Mouse (Mus musculus): ENCODE measurements around the gene Mrtfb. TPM values are rescaled to one million over a fixed set of nuclear protein-coding genes. Genes with fewer than 3 reads are reported as not detected.
A peak's percentile ranks its signal among the peaks of the same experiment; 100 is the strongest.

Mrtfb gene
- polyA plus RNA-seq, 1 experiment, result 67.5 TPM

DNA sequence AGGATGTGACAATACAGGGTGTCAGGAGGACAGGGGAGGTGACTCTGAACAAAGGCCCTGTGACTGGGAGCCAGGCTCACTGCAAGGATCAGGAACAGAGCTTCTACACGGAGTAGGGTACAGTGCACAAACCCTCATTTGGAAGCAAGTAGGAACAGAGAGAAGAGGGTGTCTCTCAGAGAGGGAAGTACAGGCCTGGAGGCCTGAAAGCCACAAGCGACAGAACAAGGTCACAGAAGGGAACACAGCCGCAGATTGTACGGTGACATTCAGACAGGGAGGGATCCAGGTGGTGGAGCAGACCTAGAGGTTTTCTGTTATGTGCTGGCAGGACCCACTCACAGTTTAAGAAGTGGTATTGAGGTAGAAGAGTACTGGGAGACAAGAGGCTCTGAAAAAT, 17.2 kb upstream of the Mrtfb start:
- Histone ChIP-seq H3K4me3 (ENCODE audit: insufficient read depth, low read length) (no peak overlapping the region), H3K27ac (ENCODE audit: insufficient read depth, low read length) (no peak overlapping the region)
- no peak for TF ChIP-seq POLR2A (IDR thresholded peaks at IDR 0.05; ENCODE audit: extremely low read depth, insufficient read depth, low read length)

DNA sequence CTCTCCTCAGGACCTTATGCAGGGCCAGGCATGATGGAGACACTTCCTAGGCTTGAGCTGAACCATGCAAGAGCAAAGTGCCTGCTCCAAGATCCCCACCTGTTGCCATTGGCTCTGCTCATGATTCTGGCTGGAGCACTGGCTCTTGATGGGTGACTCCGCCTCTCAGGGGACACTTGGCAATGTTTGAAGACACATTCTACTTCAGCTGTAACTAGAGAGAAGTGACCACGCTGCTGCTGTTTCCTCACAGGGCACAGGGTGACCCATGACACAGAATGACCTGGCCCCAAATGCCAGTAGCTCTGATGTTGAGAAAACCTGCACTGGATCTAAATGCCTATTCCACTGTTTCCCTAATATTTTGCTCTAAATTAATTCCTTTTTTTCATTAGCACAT, 16.7 kb upstream of the Mrtfb start:
- no peak overlapping the region for H3K27ac ChIP-seq (ENCODE audit: insufficient read depth, low read length)
- no peak for TF ChIP-seq CTCF (IDR thresholded peaks at IDR 0.05; ENCODE audit: extremely low read depth, insufficient read depth, low read length)
- no peaks in the 10 kb centered on the region for H3K4me1 ChIP-seq (ENCODE audit: control insufficient read depth, insufficient read depth, low read length)
- H3K4me3 ChIP-seq (ENCODE audit: insufficient read depth, low read length), result no peak overlapping the region

More for the DNA sequence above, 17.2 kb upstream of the Mrtfb start:
- no peaks in the 10 kb centered on the region for H3K4me1 ChIP-seq (ENCODE audit: control insufficient read depth, insufficient read depth, low read length)

DNA sequence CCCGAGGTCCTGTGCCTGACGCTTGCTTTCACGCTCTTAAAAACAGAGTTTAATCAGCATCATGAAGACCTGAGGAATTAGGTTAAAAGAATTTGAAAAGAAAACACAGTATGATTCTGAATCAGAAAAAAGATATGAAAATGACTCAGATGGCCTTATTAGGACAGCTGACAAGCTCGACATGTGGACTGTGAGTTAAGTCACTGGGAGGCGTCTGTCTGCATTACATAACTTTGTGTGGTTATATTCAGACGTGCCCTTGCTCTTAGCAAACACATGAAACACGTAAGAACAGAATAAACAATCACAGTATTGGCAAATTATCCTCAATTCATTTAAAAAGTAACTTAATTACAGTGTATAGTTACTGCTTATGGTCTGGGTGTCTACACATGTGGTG, 16.0 kb upstream of the Mrtfb start:
- TF ChIP-seq POLR2A (IDR thresholded peaks at IDR 0.05; ENCODE audit: extremely low read depth, insufficient read depth, low read length) (no peak), CTCF (IDR thresholded peaks at IDR 0.05; ENCODE audit: extremely low read depth, insufficient read depth, low read length) (no peak)
- no peak overlapping the region for H3K27ac ChIP-seq (ENCODE audit: insufficient read depth, low read length)
- no peaks in the 10 kb centered on the region for H3K4me1 ChIP-seq (ENCODE audit: control insufficient read depth, insufficient read depth, low read length)
- no peak overlapping the region for H3K4me3 ChIP-seq (ENCODE audit: insufficient read depth, low read length)

DNA sequence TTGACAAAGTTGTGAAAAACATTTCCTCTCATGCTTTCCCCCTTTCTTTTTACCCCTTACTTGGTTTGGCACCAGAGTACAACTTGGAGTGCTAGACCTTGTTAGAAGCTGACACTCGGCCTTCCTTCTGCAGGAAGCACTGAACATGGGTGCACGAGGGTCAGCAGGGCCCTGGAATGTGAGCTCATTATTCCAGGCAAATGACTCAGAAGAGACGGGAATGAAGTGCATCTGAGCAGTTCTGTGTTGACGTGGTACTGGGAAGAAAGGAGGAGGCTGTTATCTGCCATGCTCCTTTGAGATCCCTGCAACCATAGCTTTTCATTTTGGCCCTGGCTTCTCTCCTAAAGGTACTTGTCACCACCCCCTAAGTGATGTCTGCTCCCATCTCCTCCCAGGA, 10.6 kb upstream of the Mrtfb start:
- H3K4me1 ChIP-seq (ENCODE audit: control insufficient read depth, insufficient read depth, low read length), result no peaks in the 10 kb centered on the region
- TF ChIP-seq POLR2A (IDR thresholded peaks at IDR 0.05; ENCODE audit: extremely low read depth, insufficient read depth, low read length), result no peak
- no peak for TF ChIP-seq CTCF (IDR thresholded peaks at IDR 0.05; ENCODE audit: extremely low read depth, insufficient read depth, low read length)
- no peak overlapping the region for H3K4me3 ChIP-seq (ENCODE audit: insufficient read depth, low read length)
- H3K27ac ChIP-seq (ENCODE audit: insufficient read depth, low read length), result no peak overlapping the region

DNA sequence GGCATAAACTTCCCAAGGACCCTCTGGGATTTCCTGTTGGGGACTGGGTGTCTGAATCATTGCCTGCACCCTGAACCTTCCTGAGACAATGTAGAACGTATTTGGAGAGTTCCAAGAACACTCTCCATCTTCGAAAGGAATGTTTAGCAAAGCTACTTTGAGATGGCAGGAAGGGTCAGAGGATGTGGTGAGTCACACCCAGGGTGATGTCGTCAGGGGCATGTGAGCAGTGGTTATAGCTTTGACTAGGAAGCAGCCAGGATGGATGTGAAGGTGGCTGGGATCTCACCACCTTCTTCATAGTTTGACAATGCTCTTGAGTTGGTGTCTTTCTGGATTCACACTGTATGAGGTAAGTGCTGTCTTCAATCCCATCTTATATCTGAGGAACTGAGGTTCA, 9.4 kb upstream of the Mrtfb start:
- H3K4me1 ChIP-seq (ENCODE audit: control insufficient read depth, insufficient read depth, low read length), result no peaks in the 10 kb centered on the region
- H3K4me3 ChIP-seq (ENCODE audit: insufficient read depth, low read length), result no peak overlapping the region
- TF ChIP-seq POLR2A (IDR thresholded peaks at IDR 0.05; ENCODE audit: extremely low read depth, insufficient read depth, low read length), result no peak
- no peak for TF ChIP-seq CTCF (IDR thresholded peaks at IDR 0.05; ENCODE audit: extremely low read depth, insufficient read depth, low read length)
- no peak overlapping the region for H3K27ac ChIP-seq (ENCODE audit: insufficient read depth, low read length)

DNA sequence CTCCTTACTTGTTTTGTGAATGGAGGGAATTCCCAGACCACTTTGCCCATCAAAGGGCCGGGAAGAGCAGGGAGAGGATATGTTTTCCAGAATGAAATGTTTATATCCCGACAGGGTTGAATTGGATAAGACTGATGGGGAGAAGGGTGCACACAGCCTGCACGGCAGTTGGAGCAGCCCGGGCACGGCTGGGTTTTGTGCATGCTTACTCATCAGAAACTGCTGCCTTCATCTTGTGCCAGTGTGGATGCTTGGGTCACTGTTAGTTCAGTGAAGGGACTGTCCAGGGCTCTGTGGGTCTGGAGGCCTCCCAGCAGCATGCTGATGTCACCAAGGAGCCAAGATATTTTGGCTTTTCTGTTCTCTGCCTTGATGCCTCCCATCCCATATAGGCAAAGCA, 6.2 kb upstream of the Mrtfb start:
- Histone ChIP-seq H3K4me1 (ENCODE audit: control insufficient read depth, insufficient read depth, low read length) (no peaks in the 10 kb centered on the region), H3K4me3 (ENCODE audit: insufficient read depth, low read length) (no peak overlapping the region), H3K27ac (ENCODE audit: insufficient read depth, low read length) (no peak overlapping the region)
- TF ChIP-seq POLR2A (IDR thresholded peaks at IDR 0.05; ENCODE audit: extremely low read depth, insufficient read depth, low read length), result no peak
- TF ChIP-seq CTCF (IDR thresholded peaks at IDR 0.05; ENCODE audit: extremely low read depth, insufficient read depth, low read length), result no peak

DNA sequence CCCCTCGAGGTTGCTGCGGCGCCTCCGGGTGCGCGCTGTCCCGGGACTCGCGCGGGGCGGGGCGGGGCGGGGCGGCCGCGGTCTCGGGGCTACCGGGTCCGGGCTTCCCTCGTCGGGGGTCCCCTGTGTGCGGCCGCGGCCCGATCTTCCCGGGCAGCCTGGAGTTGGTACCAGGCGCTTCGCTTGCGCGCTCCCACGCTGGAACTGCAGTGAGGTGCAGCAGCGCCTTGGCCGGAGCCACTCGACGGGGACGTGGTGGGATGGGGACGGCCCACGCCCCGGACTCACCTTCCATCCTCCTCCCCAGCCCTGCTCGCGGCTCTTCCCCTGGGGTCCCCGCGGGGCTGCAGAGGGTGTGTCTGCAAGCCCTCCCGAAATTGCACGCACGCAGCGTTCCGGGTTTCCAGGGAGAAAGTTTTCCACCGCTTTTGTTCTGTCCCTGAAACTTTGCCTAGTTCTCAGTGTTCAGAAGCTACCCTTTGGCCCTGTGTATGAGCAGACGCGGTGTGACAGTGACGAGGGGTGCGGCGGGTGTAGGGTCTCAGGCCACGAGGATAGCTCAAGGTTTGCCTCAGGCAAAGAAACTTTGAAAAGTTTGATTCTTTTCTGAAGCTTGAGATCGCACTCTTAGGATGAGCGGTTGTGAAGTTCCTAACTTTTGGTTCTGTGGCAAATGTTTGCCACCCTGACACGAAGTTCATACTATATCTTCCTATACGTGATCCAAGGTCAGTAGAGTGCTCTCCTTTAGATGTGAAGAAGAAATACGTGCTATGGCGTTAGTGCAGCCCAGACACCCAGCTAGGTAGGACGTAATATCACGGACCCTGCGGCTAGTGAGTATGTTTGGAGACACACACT, 616 bp downstream of the Mrtfb start:
- H3K4me3 ChIP-seq (ENCODE audit: insufficient read depth, low read length), result peak overlapping the region; percentile 53
- H3K27ac ChIP-seq (ENCODE audit: insufficient read depth, low read length), result peak overlapping the region; percentile 89
- TF ChIP-seq CTCF (IDR thresholded peaks at IDR 0.05; ENCODE audit: extremely low read depth, insufficient read depth, low read length), result no peak
- no peak for TF ChIP-seq POLR2A (IDR thresholded peaks at IDR 0.05; ENCODE audit: extremely low read depth, insufficient read depth, low read length)
- H3K4me1 ChIP-seq (ENCODE audit: control insufficient read depth, insufficient read depth, low read length), result peaks cover 12% of the 10 kb centered on the region

DNA sequence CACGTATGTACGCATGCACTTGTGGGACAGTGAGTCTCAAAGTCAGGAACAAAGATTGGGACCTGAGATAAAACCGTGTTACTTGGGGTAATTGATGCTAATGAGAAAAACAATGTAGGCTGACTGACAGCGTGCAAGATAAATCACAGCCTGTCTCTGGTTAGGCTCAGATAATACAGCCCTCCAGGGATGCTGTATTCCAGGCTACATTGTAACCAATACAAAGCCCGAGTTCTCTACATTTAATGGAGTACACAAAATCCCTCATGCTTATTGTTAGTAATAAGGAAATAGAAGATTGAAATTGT, 1.2 kb downstream of the Mrtfb start:
- TF ChIP-seq CTCF (IDR thresholded peaks at IDR 0.05; ENCODE audit: extremely low read depth, insufficient read depth, low read length) (no peak), POLR2A (IDR thresholded peaks at IDR 0.05; ENCODE audit: extremely low read depth, insufficient read depth, low read length) (no peak)
- Histone ChIP-seq H3K27ac (ENCODE audit: insufficient read depth, low read length) (no peak overlapping the region), H3K4me3 (ENCODE audit: insufficient read depth, low read length) (peak overlapping the region; percentile 53), H3K4me1 (ENCODE audit: control insufficient read depth, insufficient read depth, low read length) (peaks cover 12% of the 10 kb centered on the region)

DNA sequence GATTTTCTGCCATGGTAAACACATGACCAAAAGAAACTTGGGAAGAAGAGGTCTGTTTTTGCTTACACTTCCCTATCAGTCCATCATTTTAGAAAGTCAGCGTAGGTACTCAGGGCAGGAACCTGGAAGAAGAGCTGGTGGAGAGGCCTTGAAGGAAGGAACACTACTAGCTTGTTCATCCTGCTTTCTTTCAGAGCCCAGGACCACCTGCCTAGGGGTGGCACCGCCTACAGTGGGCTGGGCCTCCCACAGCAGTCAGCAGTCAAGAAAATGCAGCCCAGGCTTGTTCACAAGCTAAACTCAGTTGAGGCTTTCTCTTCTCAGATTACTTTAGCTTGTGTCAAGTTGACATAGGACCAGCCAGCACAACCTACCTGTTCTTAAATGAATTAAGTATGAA, 2.7 kb downstream of the Mrtfb start:
- TF ChIP-seq POLR2A (IDR thresholded peaks at IDR 0.05; ENCODE audit: extremely low read depth, insufficient read depth, low read length) (no peak), CTCF (IDR thresholded peaks at IDR 0.05; ENCODE audit: extremely low read depth, insufficient read depth, low read length) (no peak)
- H3K4me3 ChIP-seq (ENCODE audit: insufficient read depth, low read length), result no peak overlapping the region
- H3K4me1 ChIP-seq (ENCODE audit: control insufficient read depth, insufficient read depth, low read length), result peaks cover 12% of the 10 kb centered on the region
- H3K27ac ChIP-seq (ENCODE audit: insufficient read depth, low read length), result no peak overlapping the region

DNA sequence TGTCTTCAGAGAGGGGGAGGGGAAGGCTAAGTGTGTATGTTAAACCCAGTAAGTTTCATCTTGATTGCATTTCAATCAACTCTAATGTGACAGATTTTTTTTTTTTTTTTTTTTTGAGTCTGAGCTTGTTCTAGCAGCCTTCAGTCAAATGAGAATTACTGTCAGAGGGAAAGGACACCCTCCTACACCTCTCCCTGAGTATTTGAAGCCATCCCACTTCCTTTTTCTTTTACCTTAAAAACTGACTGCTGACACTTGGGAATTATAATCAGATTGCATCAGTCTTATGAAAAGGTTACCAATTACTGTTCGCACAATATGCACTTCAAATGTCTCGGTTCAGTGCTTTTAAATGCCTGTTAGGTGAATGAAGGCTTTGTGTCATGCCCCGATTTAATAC, 10.0 kb downstream of the Mrtfb start:
- Histone ChIP-seq H3K4me1 (ENCODE audit: control insufficient read depth, insufficient read depth, low read length) (peaks cover 9% of the 10 kb centered on the region), H3K27ac (ENCODE audit: insufficient read depth, low read length) (no peak overlapping the region), H3K4me3 (ENCODE audit: insufficient read depth, low read length) (no peak overlapping the region)
- TF ChIP-seq POLR2A (IDR thresholded peaks at IDR 0.05; ENCODE audit: extremely low read depth, insufficient read depth, low read length) (no peak), CTCF (IDR thresholded peaks at IDR 0.05; ENCODE audit: extremely low read depth, insufficient read depth, low read length) (no peak)

All from cortical plate, adult 2 months (tissue).